Mouse (Mus musculus) spleen, adult 12 weeks (tissue): ENCODE results near the gene Gm8011.
"Not testable (repeated sequence)": the region's sequence is repeated elsewhere in the genome, so short reads cannot be mapped to it uniquely, and the experiment has no call there.

Experiments
- DNase-seq: peaks from one replicate; pipeline ENCODE4 v3.0.0; 2022; ENCODE audit warnings: low spot score

Gene Gm8011

GRCm38 (mm10) chr14:42463581-42463980 lies at the start of gene Gm8011:
TSS of gene Gm8011 (plus strand) at chr14:42463881.
- DNase-seq = not testable (repeated sequence)

- DNase-seq = not testable (repeated sequence)
Measured at GRCm38 (mm10) chr14:42439573-42439972, 24.1 kb upstream of the Gm8011 start, which contains the start of gene Gm8005. TSS of gene Gm8005 (minus strand) at chr14:42439673.

- not testable (repeated sequence) for DNase-seq
Measured at GRCm38 (mm10) chr14:42502249-42502648, 38.6 kb downstream of the Gm8011 start, which contains the start of gene Gm8020. TSS of gene Gm8020 (minus strand) at chr14:42502349.
